Mouse (Mus musculus): ENCODE measurements around the gene Esr1.

The Esr1 gene

GRCm38 (mm10) chr10:5008795-5009366 lies 397.5 kb downstream of the Esr1 start:
- no peak for DNase-seq

DNA sequence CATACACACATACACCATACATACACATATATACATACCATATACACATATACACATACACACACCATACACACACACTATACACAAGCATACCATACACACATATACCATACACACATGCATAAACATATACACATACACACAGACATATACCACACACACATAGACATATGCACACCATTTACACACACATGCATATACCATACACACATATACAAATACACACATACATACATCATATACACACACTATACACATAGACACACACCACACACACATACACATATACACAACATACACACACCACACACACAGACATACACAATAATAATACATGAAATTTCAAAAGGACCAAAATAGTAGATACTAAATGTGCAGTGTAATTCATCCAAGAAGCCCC lies 400.6 kb downstream of the Esr1 start:
- no peak for DNase-seq

- DNase-seq: no peak
Observed at GRCm38 (mm10) chr10:5014976-5015375, 403.6 kb downstream of the Esr1 start.

- DNase-seq: no peak
Observed at GRCm38 (mm10) chr10:5017148-5017547, 405.8 kb downstream of the Esr1 start.

GRCm38 (mm10) chr10:5025906-5026305 lies 414.5 kb downstream of the Esr1 start:
- DNase-seq: no peak

GRCm38 (mm10) chr10:5027208-5027607 lies 415.8 kb downstream of the Esr1 start:
- no peak for DNase-seq

DNA sequence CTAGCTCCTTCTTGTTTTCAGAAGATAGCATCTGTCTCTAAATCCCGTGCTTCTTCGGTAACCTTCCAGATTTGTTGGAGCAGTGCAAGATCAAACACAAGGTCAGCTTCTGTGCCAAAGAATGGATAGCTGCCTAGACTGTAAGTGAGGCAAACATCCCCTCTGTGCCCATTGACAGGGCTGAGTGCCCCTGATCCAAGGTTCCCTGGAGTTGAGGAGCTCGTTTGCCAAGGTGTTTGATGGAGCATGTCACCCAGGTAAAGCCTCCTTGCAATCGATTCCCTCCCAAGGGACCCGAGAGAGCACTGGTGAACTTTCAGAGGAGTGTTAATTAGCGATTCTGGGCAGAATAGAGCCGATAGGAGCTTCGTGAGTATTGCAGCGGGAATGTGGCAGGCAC lies 416.9 kb downstream of the Esr1 start:
- DNase-seq: no peak

- DNase-seq: no peak
Observed at GRCm38 (mm10) chr10:5029161-5029560, 417.8 kb downstream of the Esr1 start.

DNA sequence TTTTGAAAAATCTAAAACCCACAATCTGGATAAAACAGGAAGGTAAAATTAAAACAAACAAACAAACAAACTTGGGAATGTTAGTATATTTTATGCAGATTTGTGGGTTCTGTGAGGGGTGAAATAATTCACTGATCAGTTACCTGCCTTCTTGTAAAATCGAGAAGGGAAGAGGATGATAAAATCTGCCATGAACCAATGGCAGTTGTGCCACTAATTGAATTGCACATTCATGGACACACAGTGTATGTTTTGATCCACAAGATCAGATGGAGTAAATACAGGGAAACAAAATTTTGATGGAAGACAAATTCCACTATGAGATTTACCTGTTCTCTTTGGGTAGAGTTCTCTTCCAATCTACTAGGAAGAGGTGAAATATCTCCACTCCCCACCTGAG lies 418.5 kb downstream of the Esr1 start:
- DNase-seq: no peak

GRCm38 (mm10) chr10:5032192-5033048 lies 421.0 kb downstream of the Esr1 start:
- DNase-seq: no peak

DNA sequence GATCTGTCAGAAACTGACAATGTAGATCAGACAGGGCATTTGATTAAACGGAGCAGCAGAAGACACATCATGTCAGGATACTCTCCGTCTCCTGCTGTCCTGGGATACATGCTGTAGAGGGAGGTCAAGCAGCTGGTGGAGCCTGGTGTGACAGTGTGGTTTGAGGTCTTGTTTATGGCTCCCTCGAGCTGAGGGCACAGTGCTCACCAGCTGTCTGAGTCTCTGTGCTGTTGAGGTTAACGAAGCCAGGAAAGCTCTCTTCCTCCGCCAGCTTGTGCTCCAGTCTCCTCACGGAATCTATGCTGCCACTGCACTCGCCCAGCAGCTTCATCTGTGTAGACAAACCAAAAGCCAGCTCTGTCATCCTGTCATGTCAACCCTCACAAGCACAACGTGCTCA lies 429.9 kb downstream of the Esr1 start:
- no peak for DNase-seq

DNA sequence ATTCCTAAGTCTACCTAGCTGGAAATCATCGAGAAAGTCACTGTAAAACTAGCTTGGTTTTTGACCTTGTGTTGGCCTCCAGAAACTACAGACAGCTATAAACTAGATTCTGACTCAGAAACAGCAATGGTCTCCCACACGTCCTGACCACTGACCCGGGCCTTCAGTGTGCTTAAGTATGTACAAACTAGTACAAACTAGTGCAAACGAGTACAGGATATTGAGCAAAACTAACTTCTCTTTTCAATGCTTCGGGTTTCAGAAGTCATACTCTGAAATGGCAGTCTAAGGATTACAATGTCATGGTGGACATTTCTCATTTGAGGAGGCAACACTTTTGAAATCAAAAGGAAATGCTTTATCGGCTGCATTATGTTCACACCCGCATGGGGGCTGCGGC lies 433.1 kb downstream of the Esr1 start:
- DNase-seq: no peak

- no peak for DNase-seq
Observed at GRCm38 (mm10) chr10:5045213-5045612, 433.8 kb downstream of the Esr1 start.

GRCm38 (mm10) chr10:5045671-5046070 lies 434.3 kb downstream of the Esr1 start:
- DNase-seq: no peak

All from thymus, postnatal 4 days (tissue).